Mouse (Mus musculus) brown adipose tissue, adult 24 weeks (tissue): ENCODE measurements around the gene Borcs5. TPM values are rescaled to one million over a fixed set of nuclear protein-coding genes. Genes with fewer than 3 reads are reported as not detected.
"Not testable (repeated sequence)": the region's sequence is repeated elsewhere in the genome, so short reads cannot be mapped to it uniquely, and the experiment has no call there.

Source experiments
- H3K27ac ChIP-seq: fragments of 200-500 bp; replicated peaks from 2 replicates; pipeline ENCODE4 v1.5.1; 2012; ENCODE audit warnings: low read depth, mild to moderate bottlenecking, low read length
- H3K4me1 ChIP-seq: fragments of 200-500 bp; 2 replicates; pipeline ENCODE4 v1.6.1; 2012; ENCODE audit warnings: low read length, mixed read lengths; ENCODE audit not compliant: control insufficient read depth, insufficient read depth, insufficient read length
- H3K4me3 ChIP-seq: fragments of 200-500 bp; 2 replicates; pipeline ENCODE4 v1.5.1; 2012; ENCODE audit warnings: low read depth, mild to moderate bottlenecking, low read length, moderate library complexity; ENCODE audit not compliant: insufficient read depth
- polyA plus RNA-seq: library from polyadenylated mRNA; stranded (reverse); fragments of >200 nt; gene quantifications from 2 replicates; pipeline ENCODE4 v1.2.4, GENCODE M21; 2012; ENCODE audit not compliant: missing spikeins, insufficient read depth, insufficient read length

Gene Borcs5
- polyA plus RNA-seq, 1 experiment: 15.2 TPM

- H3K27ac ChIP-seq: no peak overlapping the region
- H3K4me3 ChIP-seq: no peak overlapping the region
- H3K4me1 ChIP-seq: peaks cover 2% of the 10 kb centered on the region
Measured at GRCm38 (mm10) chr6:134677504-134677903, 38.2 kb downstream of the Borcs5 start.

DNA sequence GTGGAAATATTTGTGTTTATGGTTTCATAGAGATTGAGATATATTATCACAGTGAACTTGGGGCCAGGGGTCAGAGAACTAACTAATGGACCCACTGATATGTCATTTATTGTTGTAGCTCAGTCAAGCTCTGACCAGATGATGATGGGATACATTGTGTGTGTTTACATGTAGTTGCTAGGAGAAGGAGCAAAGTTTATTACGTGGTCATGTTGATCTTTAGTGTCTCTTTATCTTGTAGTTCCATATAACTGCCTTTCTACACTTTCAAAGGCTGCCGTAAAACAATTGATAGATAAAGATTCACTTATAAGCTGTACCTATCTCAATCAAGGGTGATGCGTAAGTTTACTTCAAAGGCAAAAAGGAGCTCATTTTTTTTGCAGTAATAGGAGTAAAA is 38.7 kb downstream of the Borcs5 start:
- H3K27ac ChIP-seq: no peak overlapping the region
- no peak overlapping the region for H3K4me3 ChIP-seq
- peaks cover 2% of the 10 kb centered on the region; the same call in 1 of the 2 replicates for H3K4me1 ChIP-seq

DNA sequence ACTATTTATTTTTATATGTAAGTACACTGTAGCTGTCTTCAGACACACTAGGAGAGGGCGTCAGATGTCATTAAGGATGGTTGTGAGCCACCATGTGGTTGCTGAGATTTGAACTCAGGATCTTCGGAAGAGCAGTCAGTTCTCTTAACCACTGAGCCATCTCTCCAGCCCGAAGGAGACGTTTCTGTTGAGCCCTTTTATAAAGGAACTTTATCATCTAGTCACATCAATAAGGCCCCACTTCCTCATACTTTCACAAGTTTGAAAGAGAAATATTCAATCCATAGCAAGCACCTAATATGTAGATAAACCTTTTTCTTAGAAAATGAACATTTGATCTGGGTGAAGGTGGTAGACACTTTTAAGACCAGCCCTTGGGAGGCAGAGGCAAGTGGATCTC is 40.0 kb downstream of the Borcs5 start:
- H3K27ac ChIP-seq, H3K4me1 ChIP-seq, H3K4me3 ChIP-seq: not testable (repeated sequence)

DNA sequence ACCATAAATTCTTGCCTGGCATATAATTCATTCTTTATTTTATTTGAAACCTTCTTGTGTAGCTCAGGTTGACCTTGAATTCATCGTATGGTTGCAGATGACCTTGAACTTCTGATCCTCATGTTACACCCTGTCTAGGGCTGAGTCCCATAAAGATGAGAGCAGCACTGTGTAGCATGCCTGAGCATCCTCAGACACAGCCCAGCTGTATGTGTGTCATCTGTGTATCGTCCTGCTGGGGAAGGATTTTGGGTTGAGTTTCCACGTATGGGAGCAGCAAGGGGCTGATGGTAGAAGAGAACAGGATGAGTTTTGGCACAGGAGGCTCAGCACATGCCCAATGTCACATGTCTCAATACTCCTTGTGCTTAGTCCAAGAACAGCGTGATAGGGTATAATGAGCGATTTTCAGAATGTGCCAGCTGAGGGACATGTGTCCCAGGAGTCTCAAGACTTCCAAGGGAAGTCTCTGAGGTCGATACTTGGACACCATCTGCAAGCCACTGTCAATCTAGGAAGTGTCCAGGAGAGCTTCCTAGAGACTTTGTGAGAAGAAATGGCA is 45.1 kb downstream of the Borcs5 start:
- H3K27ac ChIP-seq: no peak overlapping the region
- peaks cover 2% of the 10 kb centered on the region; the same call in 1 of the 2 replicates for H3K4me1 ChIP-seq
- no peak overlapping the region for H3K4me3 ChIP-seq

GRCm38 (mm10) chr6:134685040-134685439 is 45.7 kb downstream of the Borcs5 start:
- no peak overlapping the region for H3K27ac ChIP-seq
- H3K4me3 ChIP-seq: no peak overlapping the region
- peaks cover 2% of the 10 kb centered on the region; the same call in 1 of the 2 replicates for H3K4me1 ChIP-seq

DNA sequence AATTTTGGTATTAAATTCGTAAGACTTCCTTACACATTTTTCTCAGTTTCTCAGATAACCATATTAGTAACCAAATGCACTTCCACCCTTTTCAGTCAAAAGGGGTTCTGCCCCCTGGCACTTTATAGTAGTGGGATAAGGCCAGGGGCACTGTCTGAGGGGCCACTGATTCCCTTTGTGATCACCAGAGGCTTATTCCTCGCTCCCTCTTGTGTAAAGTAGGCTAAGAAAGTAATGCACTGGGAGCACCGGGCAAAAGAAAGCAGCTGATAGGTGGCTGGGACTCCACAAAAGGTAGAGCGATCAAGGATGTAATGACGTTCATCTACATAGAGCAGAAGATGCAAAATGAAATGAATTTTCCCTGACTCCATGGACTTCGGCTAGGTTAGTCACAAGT is 46.2 kb downstream of the Borcs5 start:
- H3K27ac ChIP-seq: no peak overlapping the region
- peaks cover 2% of the 10 kb centered on the region; the same call in 1 of the 2 replicates for H3K4me1 ChIP-seq
- no peak overlapping the region for H3K4me3 ChIP-seq

GRCm38 (mm10) chr6:134694498-134694897 is 55.2 kb downstream of the Borcs5 start:
- peaks cover 2% of the 10 kb centered on the region; the same call in 1 of the 2 replicates for H3K4me1 ChIP-seq

GRCm38 (mm10) chr6:134694988-134695387 is 55.7 kb downstream of the Borcs5 start:
- H3K4me1 ChIP-seq: peaks cover 2% of the 10 kb centered on the region; the same call in 1 of the 2 replicates
- no peak overlapping the region for H3K4me3 ChIP-seq
- no peak overlapping the region for H3K27ac ChIP-seq

More at GRCm38 (mm10) chr6:134694498-134694897, 55.2 kb downstream of the Borcs5 start:
- Histone ChIP-seq H3K27ac (no peak overlapping the region), H3K4me3 (no peak overlapping the region)

GRCm38 (mm10) chr6:134695625-134696024 is 56.3 kb downstream of the Borcs5 start:
- Histone ChIP-seq H3K4me1 (peaks cover 2% of the 10 kb centered on the region; the same call in 1 of the 2 replicates), H3K4me3 (no peak overlapping the region), H3K27ac (no peak overlapping the region)

DNA sequence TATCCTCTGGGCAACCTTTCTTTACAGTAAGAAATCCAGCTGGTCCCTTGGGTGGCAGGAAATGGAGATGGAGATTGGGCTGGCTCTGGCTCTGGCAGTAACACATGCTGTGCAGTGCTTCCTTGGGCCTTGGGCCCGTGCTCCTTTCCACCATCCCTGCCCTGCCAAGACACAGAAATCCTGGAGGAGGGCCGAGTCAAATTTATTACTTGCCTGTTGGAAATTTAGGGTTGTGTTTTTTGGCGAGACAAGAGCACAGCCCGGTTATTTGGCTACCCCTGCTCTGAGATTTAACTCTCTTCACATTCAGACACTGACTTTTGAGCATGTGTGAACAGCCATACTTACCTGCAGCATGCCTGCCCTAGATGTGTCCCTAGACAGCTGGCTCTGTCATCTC is 56.8 kb downstream of the Borcs5 start:
- Histone ChIP-seq H3K27ac (0 out of 2 replicates have a peak overlapping the region, but pooled peaks have one; percentile 39), H3K4me3 (no peak overlapping the region), H3K4me1 (peaks cover 5% of the 10 kb centered on the region)

GRCm38 (mm10) chr6:134696554-134696953 is 57.2 kb downstream of the Borcs5 start:
- peaks cover 7% of the 10 kb centered on the region for H3K4me1 ChIP-seq
- H3K4me3 ChIP-seq: no peak overlapping the region
- H3K27ac ChIP-seq: 0 out of 2 replicates have a peak overlapping the region, but pooled peaks have one; percentile 39

DNA sequence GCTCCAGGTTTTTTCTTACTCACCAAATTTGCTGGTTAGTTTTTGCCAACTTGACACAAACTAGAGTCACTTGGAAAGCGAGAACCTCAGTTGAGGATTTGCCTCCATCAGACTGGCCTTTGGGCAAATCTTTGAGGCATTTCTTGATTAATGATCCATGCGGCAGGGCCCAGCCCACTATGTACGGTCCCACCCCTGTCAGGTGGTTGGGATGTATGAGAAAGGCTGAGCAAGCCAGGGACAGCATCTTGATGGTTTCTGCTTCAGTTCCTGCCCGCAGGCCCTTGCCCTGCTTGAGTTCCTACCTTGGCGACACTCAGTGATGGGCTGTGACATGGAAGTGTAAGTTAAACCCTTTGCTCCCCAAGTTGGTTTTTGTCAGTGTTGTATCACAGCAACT is 58.9 kb downstream of the Borcs5 start:
- Histone ChIP-seq H3K27ac (no peak overlapping the region), H3K4me1 (peaks cover 7% of the 10 kb centered on the region), H3K4me3 (no peak overlapping the region)

DNA sequence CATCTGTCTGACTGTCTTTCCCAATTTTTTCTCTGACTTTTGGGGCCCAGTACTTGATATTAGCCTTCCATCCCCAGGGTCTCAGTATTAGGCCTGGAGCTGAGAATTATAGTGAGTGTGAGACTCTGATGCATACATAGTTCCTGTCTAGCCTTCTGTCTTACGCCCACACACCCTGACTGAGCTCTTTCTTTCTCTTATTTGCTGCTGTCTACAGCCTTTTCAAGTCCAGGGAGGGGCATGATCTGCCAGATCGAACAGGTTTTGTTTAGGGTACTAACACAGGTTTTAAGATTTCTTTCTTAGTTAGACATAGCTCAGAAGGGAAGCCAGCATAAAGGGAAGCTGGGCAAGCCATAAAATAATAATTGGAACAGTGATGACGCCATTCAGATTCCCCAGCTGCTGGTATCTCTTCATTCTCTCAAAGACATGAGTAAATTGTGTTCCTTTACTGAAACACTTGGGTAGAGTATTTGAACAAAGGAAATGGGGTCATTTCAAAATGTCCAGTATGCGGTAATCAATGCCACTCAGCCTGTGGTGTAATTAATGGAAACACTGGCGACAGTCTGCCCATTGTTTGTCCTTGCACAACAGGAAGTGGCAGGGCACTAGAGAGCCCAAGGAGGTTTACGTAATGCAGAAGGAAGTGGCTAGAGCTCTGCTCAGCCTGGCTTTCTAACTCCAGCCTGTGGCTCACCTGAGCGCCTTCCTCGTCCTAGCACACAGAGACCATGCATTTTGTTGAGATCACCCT is 61.3 kb downstream of the Borcs5 start:
- Histone ChIP-seq H3K4me1 (peaks cover 7% of the 10 kb centered on the region), H3K4me3 (no peak overlapping the region), H3K27ac (peak overlapping the region; percentile 41; the same call in 1 of the 2 replicates)

DNA sequence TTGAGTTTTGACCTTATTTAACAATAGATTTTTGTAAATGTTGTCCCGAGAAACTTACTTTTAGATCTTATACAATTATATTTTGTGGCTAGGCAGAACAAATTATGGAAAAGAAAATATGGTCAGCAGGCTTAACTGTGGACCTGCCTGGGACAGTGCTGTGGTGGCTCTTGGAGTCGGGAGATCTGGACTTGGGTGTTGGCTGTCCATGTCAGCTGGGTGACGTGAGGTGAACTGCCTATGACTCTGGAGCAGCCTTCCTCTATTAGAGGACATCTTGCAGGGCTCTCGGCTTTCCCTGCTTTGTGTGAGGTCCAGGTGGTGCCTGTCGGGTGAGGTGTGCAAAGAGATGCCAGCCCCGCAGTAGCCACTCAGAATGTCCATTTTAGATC is 61.9 kb downstream of the Borcs5 start:
- 0 out of 2 replicates have a peak overlapping the region, but pooled peaks have one; percentile 32 for H3K27ac ChIP-seq
- H3K4me3 ChIP-seq: no peak overlapping the region
- H3K4me1 ChIP-seq: peaks cover 7% of the 10 kb centered on the region

- H3K4me1 ChIP-seq: peaks cover 6% of the 10 kb centered on the region
- H3K4me3 ChIP-seq: no peak overlapping the region
- H3K27ac ChIP-seq: no peak overlapping the region
Measured at GRCm38 (mm10) chr6:134702184-134702583, 62.9 kb downstream of the Borcs5 start.
